Mouse (Mus musculus) MEL (cell line): ENCODE measurements around the gene Gm49392. TPM values are rescaled to one million over a fixed set of nuclear protein-coding genes. Genes with fewer than 3 reads are reported as not detected.

ENCODE experiments used
- DNase-seq: peaks from one replicate; pipeline ENCODE4 v3.0.0; 2011; ENCODE audit warnings: low read depth, low spot score
- H3K27ac ChIP-seq: 2 replicates; pipeline ENCODE4 v1.5.1; 2012; ENCODE audit warnings: low read depth, mild to moderate bottlenecking, control low read depth, low read length, moderate library complexity; ENCODE audit not compliant: control insufficient read depth
- H3K27me3 ChIP-seq, 2 experiments: fragments of 150-350 bp in 1 of 2; sonication (generic) in 1 of 2; 2 replicates each; pipeline ENCODE4 v1.6.1; 2012; ENCODE audit warnings: low read length in 2 of 2, mild to moderate bottlenecking in 2 of 2, improper control_type of control experiment in 1 of 2, moderate library complexity in 1 of 2; ENCODE audit not compliant: insufficient read depth in 2 of 2, control insufficient read depth in 1 of 2
- H3K36me3 ChIP-seq, 2 experiments: 2 replicates each; pipeline ENCODE4 v1.6.1; 2012 to 2014; ENCODE audit warnings: low read length in 2 of 2, improper control_type of control experiment in 1 of 2, inconsistent platforms in 1 of 2, mild to moderate bottlenecking in 1 of 2; ENCODE audit not compliant: insufficient read depth in 2 of 2, control insufficient read depth in 1 of 2
- H3K4me1 ChIP-seq, 2 experiments: fragments of 150-350 bp in 1 of 2; sonication (generic) in 1 of 2; 2 replicates each; pipeline ENCODE4 v1.6.1; 2012; ENCODE audit warnings: low read length in 2 of 2, improper control_type of control experiment in 1 of 2, mild to moderate bottlenecking in 1 of 2; ENCODE audit not compliant: insufficient read depth in 2 of 2, control insufficient read depth in 1 of 2
- H3K4me3 ChIP-seq, 2 experiments: fragments of 150-350 bp in 1 of 2; sonication (generic) in 1 of 2; 2 replicates each; pipeline ENCODE4 v1.5.1; 2012; ENCODE audit warnings: low read depth in 2 of 2, low read length in 2 of 2, mild to moderate bottlenecking in 2 of 2, moderate library complexity in 2 of 2, control low read depth in 1 of 2, improper control_type of control experiment in 1 of 2; ENCODE audit not compliant: control insufficient read depth in 1 of 2, insufficient read depth in 1 of 2
- H3K79me2 ChIP-seq: 2 replicates; pipeline ENCODE4 v1.6.1; 2012; ENCODE audit warnings: mild to moderate bottlenecking, low read length, moderate library complexity; ENCODE audit not compliant: control insufficient read depth, poor library complexity, insufficient read depth
- H3K9ac ChIP-seq: 2 replicates; pipeline ENCODE4 v1.6.1; 2012; ENCODE audit warnings: low read depth, mild to moderate bottlenecking, control low read depth, low read length, moderate library complexity; ENCODE audit not compliant: control insufficient read depth, poor library complexity, severe bottlenecking
- H3K9me3 ChIP-seq: fragments of 150-350 bp; sonication (generic); replicated peaks from 2 replicates; pipeline ENCODE4 v1.6.1; 2012; ENCODE audit warnings: mild to moderate bottlenecking, low read length, improper control_type of control experiment, moderate library complexity; ENCODE audit not compliant: insufficient read depth
- BHLHE40 ChIP-seq: IDR thresholded peaks from 2 replicates; pipeline ENCODE4 v1.6.1; 2012; ENCODE audit warnings: low read depth, mild to moderate bottlenecking, inconsistent platforms, low read length, improper control_type of control experiment, borderline replicate concordance
- CHD1 ChIP-seq: IDR thresholded peaks from 2 replicates; pipeline ENCODE4 v1.6.1; 2012; ENCODE audit warnings: low read depth, mild to moderate bottlenecking, inconsistent platforms, low read length, improper control_type of control experiment
- CHD2 ChIP-seq: IDR thresholded peaks from 2 replicates; pipeline ENCODE4 v1.6.1; 2011; ENCODE audit warnings: low read length, improper control_type of control experiment
- CTCF ChIP-seq, 3 experiments: IDR thresholded peaks in 2 of 3; conservative IDR thresholded peaks in 1 of 3; 2 replicates each; pipeline ENCODE4 v1.5.1; 2011 to 2012; ENCODE audit warnings: low read length in 3 of 3, low read depth in 2 of 3, mild to moderate bottlenecking in 2 of 3, improper control_type of control experiment in 1 of 3, inconsistent platforms in 1 of 3, mixed read lengths in 1 of 3, moderate library complexity in 1 of 3; ENCODE audit not compliant: control insufficient read depth in 1 of 3, insufficient read depth in 1 of 3, poor library complexity in 1 of 3, severe bottlenecking in 1 of 3
- ELF1 ChIP-seq: IDR thresholded peaks from 2 replicates; pipeline ENCODE4 v1.6.1; 2014; ENCODE audit warnings: low read depth, mild to moderate bottlenecking, inconsistent platforms, low read length, improper control_type of control experiment, moderate library complexity
- EP300 ChIP-seq, 2 experiments: IDR thresholded peaks; 2 replicates each; pipeline ENCODE4 v1.6.1; 2011; ENCODE audit warnings: improper control_type of control experiment in 2 of 2, low read length in 2 of 2, low read depth in 1 of 2, mild to moderate bottlenecking in 1 of 2
- ETS1 ChIP-seq: IDR thresholded peaks from 2 replicates; pipeline ENCODE4 v1.6.1; 2012; ENCODE audit warnings: low read depth, mild to moderate bottlenecking, inconsistent platforms, low read length, improper control_type of control experiment, moderate library complexity
- GATA1 ChIP-seq: IDR thresholded peaks from 2 replicates; pipeline ENCODE4 v1.6.1; 2011; ENCODE audit warnings: low read depth, low read length, improper control_type of control experiment
- HCFC1 ChIP-seq: IDR thresholded peaks from 2 replicates; pipeline ENCODE4 v1.6.1; 2012; ENCODE audit warnings: low read depth, mild to moderate bottlenecking, inconsistent platforms, low read length, improper control_type of control experiment, moderate library complexity
- JUND ChIP-seq: IDR thresholded peaks from 2 replicates; pipeline ENCODE4 v1.6.1; 2011; ENCODE audit warnings: low read depth, mild to moderate bottlenecking, improper control_type of control experiment, low read length
- KAT2A ChIP-seq: conservative IDR thresholded peaks from 2 replicates; pipeline ENCODE4 v1.6.1; 2012; ENCODE audit warnings: low read depth, low read length, improper control_type of control experiment, inconsistent platforms
- MAFK ChIP-seq: IDR thresholded peaks from 2 replicates; pipeline ENCODE4 v1.6.1; 2011; ENCODE audit warnings: low read depth, mild to moderate bottlenecking, low read length, improper control_type of control experiment, borderline replicate concordance
- MAX ChIP-seq: IDR thresholded peaks from 2 replicates; pipeline ENCODE4 v1.6.1; 2011; ENCODE audit warnings: low read length, improper control_type of control experiment
- MAZ ChIP-seq: IDR thresholded peaks from 2 replicates; pipeline ENCODE4 v1.6.1; 2012; ENCODE audit warnings: low read depth, mild to moderate bottlenecking, inconsistent platforms, low read length, improper control_type of control experiment
- MEF2A ChIP-seq: IDR thresholded peaks from 2 replicates; pipeline ENCODE4 v1.6.1; 2014; ENCODE audit warnings: low read depth, mild to moderate bottlenecking, inconsistent platforms, low read length, improper control_type of control experiment; ENCODE audit not compliant: poor library complexity, insufficient replicate concordance, severe bottlenecking; ENCODE audit errors: extremely low read depth
- MYB ChIP-seq: IDR thresholded peaks from 2 replicates; pipeline ENCODE4 v1.6.1; 2011; ENCODE audit warnings: mild to moderate bottlenecking, low read depth, low read length, improper control_type of control experiment
- NELFE ChIP-seq: IDR thresholded peaks from 2 replicates; pipeline ENCODE4 v1.6.1; 2011; ENCODE audit warnings: low read depth, low read length, improper control_type of control experiment
- NRF1 ChIP-seq: IDR thresholded peaks from 2 replicates; pipeline ENCODE4 v1.6.1; 2014; ENCODE audit warnings: low read depth, mild to moderate bottlenecking, inconsistent platforms, low read length, improper control_type of control experiment, moderate library complexity; ENCODE audit not compliant: poor library complexity, insufficient read depth, severe bottlenecking
- POLR2AphosphoS2 ChIP-seq: IDR thresholded peaks from 2 replicates; pipeline ENCODE4 v1.6.1; 2011; ENCODE audit warnings: low read length, improper control_type of control experiment
- RCOR1 ChIP-seq: IDR thresholded peaks from 2 replicates; pipeline ENCODE4 v1.6.1; 2012; ENCODE audit warnings: low read depth, mild to moderate bottlenecking, inconsistent platforms, low read length, improper control_type of control experiment
- SMC3 ChIP-seq: IDR thresholded peaks from 2 replicates; pipeline ENCODE4 v1.6.1; 2011; ENCODE audit warnings: low read depth, low read length, improper control_type of control experiment
- UBTF ChIP-seq: IDR thresholded peaks from 2 replicates; pipeline ENCODE4 v1.6.1; 2012; ENCODE audit warnings: low read depth, mild to moderate bottlenecking, inconsistent platforms, low read length, improper control_type of control experiment, moderate library complexity, borderline replicate concordance; ENCODE audit not compliant: insufficient read depth
- USF1 ChIP-seq: IDR thresholded peaks from 2 replicates; pipeline ENCODE4 v1.6.1; 2014; ENCODE audit warnings: low read depth, mild to moderate bottlenecking, inconsistent platforms, low read length, improper control_type of control experiment, moderate library complexity
- USF2 ChIP-seq, 2 experiments: IDR thresholded peaks; 2 replicates each; pipeline ENCODE4 v1.6.1; 2011 to 2012; ENCODE audit warnings: improper control_type of control experiment in 2 of 2, low read length in 2 of 2, borderline replicate concordance in 1 of 2, inconsistent platforms in 1 of 2, low read depth in 1 of 2, mild to moderate bottlenecking in 1 of 2; ENCODE audit not compliant: insufficient read depth in 1 of 2
- ZC3H11A ChIP-seq: IDR thresholded peaks from 2 replicates; pipeline ENCODE4 v1.6.1; 2012; ENCODE audit warnings: low read depth, mild to moderate bottlenecking, inconsistent platforms, low read length, improper control_type of control experiment
- ZKSCAN1 ChIP-seq: IDR thresholded peaks from 2 replicates; pipeline ENCODE4 v1.6.1; 2012; ENCODE audit warnings: low read depth, mild to moderate bottlenecking, inconsistent platforms, low read length, improper control_type of control experiment, moderate library complexity
- ZMIZ1 ChIP-seq: IDR thresholded peaks from 2 replicates; pipeline ENCODE4 v1.6.1; 2012; ENCODE audit warnings: low read depth, mild to moderate bottlenecking, inconsistent platforms, low read length, improper control_type of control experiment, moderate library complexity
- ZNF384 ChIP-seq: IDR thresholded peaks from 2 replicates; pipeline ENCODE4 v1.6.1; 2012; ENCODE audit warnings: low read depth, mild to moderate bottlenecking, inconsistent platforms, low read length, improper control_type of control experiment
- polyA plus RNA-seq, 2 experiments: library from polyadenylated mRNA; stranded (reverse) in 1 of 2; unstranded in 1 of 2; fragments of >175 nt in 1 of 2; fragments of >200 nt in 1 of 2; gene quantifications; 2 replicates each; pipeline versions ENCODE4 v1.2.1 to v1.2.4; 2012; ENCODE audit warnings: low replicate concordance in 2 of 2, low read depth in 1 of 2; ENCODE audit not compliant: insufficient read length in 2 of 2, insufficient read depth in 1 of 2, missing spikeins in 1 of 2
- total RNA-seq: library from RNA; depleted of rRNA; stranded (reverse); fragments of 300-350 nt; gene quantifications from 2 replicates; pipeline ENCODE4 v1.2.3, GENCODE M21; 2012

The Gm49392 gene
- total and polyA plus RNA-seq, 3 experiments = not detected

DNA sequence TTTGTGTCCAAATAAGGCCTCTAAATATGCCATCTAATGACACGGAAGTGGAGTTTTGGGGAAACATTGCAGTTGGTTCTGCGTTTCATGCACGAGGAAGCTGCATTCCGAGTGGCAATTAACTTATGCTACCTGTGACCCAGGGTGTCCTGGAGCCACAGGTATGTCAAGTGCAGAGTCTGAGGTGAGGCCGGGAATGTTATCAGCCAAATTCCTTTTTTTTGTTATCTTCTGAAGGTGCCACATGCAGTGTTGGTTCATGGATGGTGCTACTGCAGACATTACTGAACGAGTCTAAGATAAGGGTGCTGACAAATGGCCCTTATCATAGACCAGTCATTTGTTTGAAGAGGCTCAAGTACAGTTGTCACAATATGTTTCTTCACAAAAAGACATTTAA lies 83.9 kb downstream of the Gm49392 start:
- Histone ChIP-seq H3K9me3 (no peaks in the 10 kb centered on the region), H3K4me1 (no peaks in the 10 kb centered on the region), H3K9ac (no peak overlapping the region), H3K79me2 (no peaks in the 10 kb centered on the region), H3K4me3 (no peak overlapping the region), H3K27me3 (no peaks in the 10 kb centered on the region), H3K27ac (no peak overlapping the region), H3K36me3 (no peaks in the 10 kb centered on the region)
- DNase-seq = no peak
- TF ChIP-seq NELFE = no peak
- no peak for TF ChIP-seq NRF1
- TF ChIP-seq MAFK = no peak
- no peak for TF ChIP-seq SMC3
- no peak for TF ChIP-seq USF2 (IDR thresholded peaks at IDR 0.05; ENCODE audit: borderline replicate concordance in 1 of 2, insufficient read depth in 1 of 2, low read depth in 1 of 2, low read length in 2 of 2)
- no peak for TF ChIP-seq RCOR1
- TF ChIP-seq ZNF384 = no peak
- no peak for TF ChIP-seq ZC3H11A
- no peak for TF ChIP-seq JUND
- no peak for TF ChIP-seq POLR2AphosphoS2
- TF ChIP-seq MEF2A = no peak
- no peak for TF ChIP-seq BHLHE40
- TF ChIP-seq CHD1 = no peak
- no peak for TF ChIP-seq ZMIZ1
- no peak for TF ChIP-seq UBTF
- TF ChIP-seq MAX = no peak
- no peak for TF ChIP-seq USF1
- TF ChIP-seq ELF1 = no peak
- no peak for TF ChIP-seq ETS1

DNA sequence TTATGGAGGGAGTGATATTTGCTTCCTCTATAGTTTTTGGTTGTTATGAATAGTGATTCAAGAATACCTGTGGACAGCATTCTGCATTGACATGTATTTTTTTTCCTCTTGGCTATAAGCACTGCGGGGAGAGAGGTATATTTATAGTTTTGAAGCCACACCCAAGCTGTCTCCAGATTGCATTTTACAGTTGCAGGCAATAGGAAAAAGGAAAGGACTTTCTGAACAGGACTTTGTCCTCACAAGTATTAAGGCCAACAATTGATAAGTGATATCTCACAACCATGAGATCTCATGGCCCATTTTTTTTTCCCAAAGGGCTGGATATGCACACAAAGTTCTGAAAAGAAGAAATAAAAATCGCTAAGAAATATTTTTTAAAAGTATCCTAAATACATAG lies 87.0 kb downstream of the Gm49392 start:
- no peaks in the 10 kb centered on the region for H3K36me3 ChIP-seq
- H3K4me3 ChIP-seq = no peak overlapping the region
- no peaks in the 10 kb centered on the region for H3K4me1 ChIP-seq
- H3K27ac ChIP-seq = no peak overlapping the region
- H3K79me2 ChIP-seq = no peaks in the 10 kb centered on the region
- DNase-seq = no peak
- no peak overlapping the region for H3K9ac ChIP-seq
- TF ChIP-seq GATA1 (no peak), USF2 (IDR thresholded peaks at IDR 0.05; ENCODE audit: borderline replicate concordance in 1 of 2, insufficient read depth in 1 of 2, low read depth in 1 of 2, low read length in 2 of 2) (no peak), ZMIZ1 (no peak), KAT2A (no peak), EP300 (IDR thresholded peaks at IDR 0.05; ENCODE audit: low read depth in 1 of 2, low read length in 2 of 2) (no peak), BHLHE40 (no peak), MAZ (no peak), MEF2A (no peak), ZKSCAN1 (no peak), MYB (no peak), HCFC1 (no peak), CTCF (IDR thresholded peaks at IDR 0.05 in 2 of 3, conservative IDR thresholded peaks at IDR 0.05 in 1 of 3; ENCODE audit: control insufficient read depth in 1 of 3, insufficient read depth in 1 of 3, low read depth in 2 of 3, low read length in 3 of 3, poor library complexity in 1 of 3, severe bottlenecking in 1 of 3) (no peak), RCOR1 (no peak), CHD2 (no peak)
- no peaks in the 10 kb centered on the region for H3K27me3 ChIP-seq
- H3K9me3 ChIP-seq = no peaks in the 10 kb centered on the region
